Mouse (Mus musculus): ENCODE measurements around the gene Tmem184a.

Tmem184a gene

DNA sequence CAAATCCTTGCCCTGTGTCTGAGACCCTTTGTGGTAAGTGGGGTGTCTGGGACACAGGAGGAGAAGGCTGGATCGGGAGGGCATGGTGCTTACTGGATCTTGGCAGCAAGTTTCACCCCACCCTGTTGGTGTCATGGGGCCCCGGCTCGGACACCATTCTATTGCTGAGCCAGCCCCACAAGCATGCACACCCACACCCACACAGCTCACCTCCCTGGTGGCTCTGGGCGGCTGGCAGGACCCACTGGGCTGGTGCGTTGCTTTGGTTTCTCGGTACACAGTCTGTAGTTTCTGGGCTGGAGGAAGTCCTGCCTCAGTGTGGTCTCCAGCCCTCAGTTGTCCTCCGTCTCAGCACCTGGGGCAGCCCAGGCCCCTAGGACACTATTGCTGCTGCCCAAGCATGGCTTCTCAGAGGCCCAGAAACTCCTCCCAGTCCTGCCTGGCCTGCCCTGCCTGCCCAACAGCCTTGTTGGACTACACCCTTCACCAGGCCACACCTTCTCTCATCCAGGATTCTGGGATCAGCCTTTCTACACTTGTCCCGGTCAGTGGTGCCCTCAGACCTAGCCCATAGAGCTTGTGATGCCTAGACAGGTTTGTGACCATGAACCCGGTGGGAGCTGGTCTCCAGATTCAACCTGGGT is at the start of gene Tmem184a:
Gene Tmem184a (minus strand): TSS at position 380 of the 644 bp plus-strand sequence.
- no peak for DNase-seq (ENCODE audit: low spot score in 2 of 2)

DNA sequence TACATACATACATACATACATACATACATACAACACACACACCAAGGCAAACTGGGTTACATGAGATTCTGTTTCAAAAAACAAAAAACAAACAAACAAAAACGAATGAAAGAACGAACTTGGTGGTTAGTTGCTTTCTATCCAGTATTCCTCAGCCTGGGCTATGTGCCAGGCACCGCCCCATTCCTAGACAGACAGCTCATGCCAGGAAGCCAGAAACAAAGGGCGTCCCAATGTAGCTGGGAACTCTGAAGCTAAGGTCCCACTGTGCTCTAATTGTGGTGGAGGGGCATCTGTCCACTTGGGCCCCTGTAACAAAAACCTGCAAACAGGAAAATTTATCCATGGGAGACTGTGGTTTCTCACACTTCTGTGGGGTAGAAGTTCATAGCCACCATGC is 43.0 kb upstream of the Tmem184a start:
- peak in 1 of 2 experiments; percentile 47 for DNase-seq (ENCODE audit: low spot score in 2 of 2)

DNA sequence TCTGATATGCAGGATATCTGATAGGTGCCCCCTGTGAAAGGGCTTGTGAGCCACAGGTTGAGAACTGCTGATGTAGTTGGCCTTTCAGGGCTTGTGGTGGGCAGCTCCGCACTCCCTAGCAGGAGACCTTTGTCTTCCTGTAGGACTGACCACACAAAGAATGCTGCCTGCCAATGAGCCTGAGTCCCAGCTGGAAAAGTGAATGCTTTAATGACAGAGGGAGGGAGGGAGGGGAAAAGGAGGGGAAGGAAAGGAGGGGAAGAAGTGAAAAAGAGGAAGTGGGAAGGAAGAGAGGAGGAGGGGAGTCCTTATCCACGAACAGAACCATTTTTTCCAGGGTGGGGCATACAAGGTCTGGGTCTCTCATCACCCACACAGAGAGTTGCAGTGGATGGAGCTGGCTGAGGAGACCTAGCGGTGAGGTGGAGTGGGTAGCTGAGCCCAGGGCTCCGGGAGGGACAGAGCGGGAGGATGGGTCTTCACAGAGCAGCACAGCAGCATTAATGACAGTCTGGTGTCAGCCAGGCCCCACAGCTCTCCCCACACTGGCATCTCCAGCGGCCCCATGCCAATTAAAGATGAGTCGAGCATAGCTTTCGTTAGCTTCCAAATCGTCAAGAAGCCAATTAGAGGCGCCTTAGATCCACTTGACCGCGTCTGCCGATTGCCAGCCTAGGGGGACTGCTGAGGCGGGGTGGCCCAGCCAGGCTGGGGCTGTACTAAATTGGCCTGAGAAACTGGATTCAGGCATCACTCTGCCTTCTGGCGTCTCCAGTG is 40.8 kb upstream of the Tmem184a start:
- no peak for DNase-seq (ENCODE audit: low spot score in 2 of 2)

DNA sequence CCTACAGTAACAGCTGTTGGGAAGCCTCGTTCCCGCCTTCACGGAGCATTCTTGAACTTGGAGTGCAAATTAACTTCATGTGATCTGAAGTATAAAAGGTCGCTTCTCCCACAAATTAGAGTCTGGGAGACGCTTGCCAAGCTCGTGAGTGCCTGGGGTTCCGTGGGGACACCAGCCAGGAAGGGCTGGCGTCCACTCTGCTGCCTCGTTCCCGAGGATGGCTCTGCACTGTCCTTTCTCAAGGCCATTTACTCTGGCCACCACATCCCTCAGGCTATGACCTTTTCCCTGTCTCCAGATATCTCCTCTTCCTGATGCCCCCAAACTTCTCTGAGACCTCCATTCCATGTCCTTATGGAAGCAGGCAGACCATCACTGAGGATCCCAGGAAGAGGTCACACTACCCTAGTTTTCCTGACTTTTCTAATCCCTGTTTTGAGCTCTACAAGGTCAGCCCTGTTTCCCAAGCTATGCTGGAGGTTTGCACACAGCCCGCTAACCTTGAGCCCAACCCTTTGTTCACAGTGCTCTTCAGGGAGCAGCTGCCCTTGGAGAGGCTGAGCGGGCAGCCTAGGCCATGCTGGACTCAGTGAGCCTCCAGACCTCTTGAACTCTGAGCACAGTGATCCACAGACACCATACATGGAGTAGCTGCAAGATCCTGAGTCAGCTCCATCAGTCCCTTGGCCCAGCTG is 30.1 kb upstream of the Tmem184a start:
- DNase-seq (ENCODE audit: low spot score in 2 of 2) = no peak

DNA sequence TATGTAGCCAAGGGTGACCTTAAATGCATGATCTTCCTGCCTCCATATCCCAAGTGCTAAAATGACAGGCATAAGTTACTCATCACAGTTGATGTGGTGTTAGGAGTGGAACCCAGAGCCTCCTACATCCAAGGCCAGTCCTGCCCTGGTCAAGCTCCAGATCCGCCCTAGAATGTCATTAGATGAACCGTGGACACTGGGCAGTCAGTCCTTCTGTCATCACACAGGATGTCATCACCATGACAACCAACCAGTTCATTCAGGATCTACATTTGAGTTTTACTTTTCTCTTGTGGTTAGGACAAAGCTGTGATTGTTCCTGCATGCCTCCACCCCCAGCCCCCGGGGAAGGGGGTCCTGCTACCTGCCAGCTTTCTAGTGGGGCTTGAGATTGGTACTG is 19.4 kb upstream of the Tmem184a start:
- no peak for DNase-seq (ENCODE audit: low spot score in 2 of 2)

DNA sequence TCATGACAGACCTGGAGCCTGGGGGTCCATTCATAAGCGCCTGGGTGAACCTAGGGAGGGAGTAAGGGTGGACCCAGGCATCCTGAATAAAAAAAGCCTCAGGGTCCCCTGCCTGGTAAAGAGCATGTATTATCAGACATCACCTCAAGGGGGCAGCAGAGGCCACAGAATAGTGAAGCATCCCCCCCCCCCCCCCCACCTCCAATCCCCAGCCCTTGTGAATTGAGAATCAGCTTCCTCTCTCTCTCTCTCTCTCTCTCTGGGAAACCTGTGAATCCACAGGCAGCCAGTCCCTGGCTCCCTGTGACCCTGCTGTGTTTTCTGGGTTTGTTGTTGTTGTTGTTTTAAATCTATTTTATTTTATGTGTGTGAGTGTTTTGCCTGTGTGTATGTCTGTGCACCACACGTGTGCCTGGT is 18.8 kb upstream of the Tmem184a start:
- peak; percentile 43 to 50 for DNase-seq (ENCODE audit: low spot score in 2 of 2)

DNA sequence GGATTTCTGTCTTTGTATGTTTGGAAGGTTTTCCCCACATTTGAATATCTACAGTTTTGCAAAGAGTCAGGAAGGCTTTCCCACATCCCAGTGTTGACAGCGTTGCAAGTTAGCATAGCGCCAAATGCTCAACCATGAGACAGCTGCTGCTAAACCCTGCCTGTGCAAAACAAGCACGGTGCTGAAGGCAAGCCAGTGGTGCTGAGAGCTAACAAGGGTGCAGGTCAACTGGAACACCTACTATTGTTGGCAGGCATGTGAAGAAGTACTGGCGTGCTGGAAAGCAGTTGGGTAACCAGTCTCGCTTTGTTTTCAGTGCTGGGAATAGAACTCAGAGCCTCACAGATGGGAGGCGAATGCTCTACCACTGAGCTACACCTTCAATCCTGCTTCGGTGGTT is 16.0 kb upstream of the Tmem184a start:
- DNase-seq (ENCODE audit: low spot score in 2 of 2) = no peak

DNA sequence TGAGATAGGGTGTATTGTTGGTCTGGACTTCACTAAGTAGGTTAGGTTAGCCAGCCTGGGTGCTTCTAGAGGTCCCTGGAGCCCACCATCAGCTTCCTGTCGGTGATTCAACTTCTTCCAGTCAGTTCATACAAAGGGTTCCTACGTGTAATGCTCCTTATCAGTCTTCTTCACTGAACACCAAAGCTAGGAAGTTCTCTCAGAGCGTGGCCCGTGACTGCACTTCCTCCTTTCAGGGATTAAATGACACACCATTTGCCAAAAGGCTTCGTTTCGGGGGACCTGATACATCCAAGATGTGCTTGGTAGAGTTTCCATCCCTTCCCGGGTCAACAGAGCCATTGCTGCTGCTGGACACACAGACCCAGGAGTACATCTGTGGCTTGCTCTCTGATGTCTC is 12.4 kb upstream of the Tmem184a start:
- no peak for DNase-seq (ENCODE audit: low spot score in 2 of 2)

DNA sequence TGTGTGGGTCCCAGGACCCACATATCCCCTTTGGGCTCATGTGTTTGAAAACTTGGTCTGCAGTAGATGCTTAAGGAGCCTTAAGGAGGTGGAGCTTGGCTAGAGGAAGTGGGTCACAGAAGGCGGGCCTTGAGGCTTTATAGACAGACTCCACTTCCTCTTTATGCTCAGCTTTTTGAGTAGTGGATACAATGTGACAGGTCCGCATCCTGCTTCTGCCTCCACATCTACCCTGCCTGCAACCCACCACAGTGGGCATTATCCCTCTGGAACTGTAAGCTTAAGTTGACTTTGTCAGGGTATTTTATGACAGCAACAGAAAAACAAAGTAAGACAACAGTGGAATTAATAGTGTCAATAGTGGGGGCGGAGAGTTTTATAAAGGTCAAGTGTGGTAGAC is 11.0 kb upstream of the Tmem184a start:
- no peak for DNase-seq (ENCODE audit: low spot score in 2 of 2)

DNA sequence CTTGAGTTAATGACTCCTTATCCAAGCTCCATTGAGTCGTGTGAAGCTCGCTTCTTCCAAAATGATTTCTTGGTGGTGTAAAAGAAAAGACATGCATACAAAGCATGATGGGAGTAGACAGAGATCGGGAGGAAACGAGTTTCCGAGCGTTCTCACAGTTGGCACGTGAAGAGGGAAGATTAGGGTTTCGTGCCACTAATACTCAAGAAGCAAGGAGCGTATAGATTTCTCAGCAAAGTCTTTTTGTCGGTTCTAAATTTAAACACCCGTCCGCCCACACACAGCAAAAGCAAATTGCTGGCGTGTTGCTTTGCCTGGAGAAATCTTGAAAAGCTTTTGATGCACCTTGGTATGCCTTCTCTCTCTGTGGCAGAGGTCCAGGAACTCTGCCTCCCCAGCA is 9.7 kb upstream of the Tmem184a start:
- no peak for DNase-seq (ENCODE audit: low spot score in 2 of 2)

DNA sequence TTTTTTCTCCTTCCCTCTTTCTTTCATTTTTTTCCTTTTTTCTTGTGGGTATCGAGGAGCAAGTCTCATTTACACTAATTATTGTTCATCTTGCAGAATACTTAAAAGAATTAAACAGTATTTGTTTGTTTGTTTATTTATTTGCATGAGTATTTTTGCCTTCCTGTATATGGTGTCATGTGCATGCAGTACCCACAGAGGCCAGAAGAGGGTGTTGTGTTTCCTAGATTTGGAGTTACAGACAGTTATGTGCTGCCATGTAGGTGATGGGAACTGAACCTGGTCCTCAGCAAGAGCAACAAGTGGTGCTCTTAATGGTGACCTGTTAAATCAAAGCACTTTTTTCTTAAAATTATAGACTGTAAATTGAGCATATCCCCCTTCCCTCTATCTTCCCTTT is 7.9 kb upstream of the Tmem184a start:
- no peak for DNase-seq (ENCODE audit: low spot score in 2 of 2)

DNA sequence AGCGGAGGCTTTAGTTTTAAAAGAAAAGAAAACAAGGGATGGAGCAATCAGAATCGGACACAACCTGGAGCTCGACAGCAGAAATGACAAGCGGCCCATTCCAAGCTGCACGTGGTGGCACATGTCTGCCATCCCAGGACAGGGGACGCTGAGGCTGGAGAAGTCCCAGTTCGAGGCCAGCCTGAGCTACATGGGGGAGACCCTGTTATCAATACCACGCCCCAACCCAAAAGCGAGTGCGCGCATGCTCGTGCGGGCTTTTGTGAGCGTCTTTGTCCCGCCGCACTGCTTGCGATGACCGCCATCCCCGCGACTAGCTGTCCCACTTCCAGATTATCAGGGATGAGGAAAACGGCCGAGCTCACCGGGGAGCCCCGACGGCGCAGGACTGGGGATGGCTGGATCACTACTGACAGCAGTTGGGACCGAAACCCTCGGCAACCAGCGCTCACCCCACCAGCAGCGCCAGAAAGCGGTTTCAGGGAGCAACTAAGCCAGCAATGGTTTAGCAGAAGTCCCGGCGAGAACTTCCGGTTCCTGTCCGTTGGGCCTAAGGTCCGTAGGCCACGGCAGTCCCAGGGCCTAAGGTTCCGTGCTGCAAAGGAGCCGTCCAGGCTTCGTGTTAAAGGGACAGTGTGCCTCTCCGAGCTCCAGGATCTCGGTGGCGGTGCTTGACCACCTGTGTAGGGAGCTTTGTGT is 6.8 kb upstream of the Tmem184a start, which contains the start of the genes Gm26938 and Psmg3:
Gene Gm26938 (minus strand): TSS at position 51 of the 699 bp plus-strand sequence.
Gene Psmg3 (minus strand): TSS at position 529 of the 699 bp plus-strand sequence.
- DNase-seq (ENCODE audit: low spot score in 2 of 2) = peak; percentile 72 to 88

DNA sequence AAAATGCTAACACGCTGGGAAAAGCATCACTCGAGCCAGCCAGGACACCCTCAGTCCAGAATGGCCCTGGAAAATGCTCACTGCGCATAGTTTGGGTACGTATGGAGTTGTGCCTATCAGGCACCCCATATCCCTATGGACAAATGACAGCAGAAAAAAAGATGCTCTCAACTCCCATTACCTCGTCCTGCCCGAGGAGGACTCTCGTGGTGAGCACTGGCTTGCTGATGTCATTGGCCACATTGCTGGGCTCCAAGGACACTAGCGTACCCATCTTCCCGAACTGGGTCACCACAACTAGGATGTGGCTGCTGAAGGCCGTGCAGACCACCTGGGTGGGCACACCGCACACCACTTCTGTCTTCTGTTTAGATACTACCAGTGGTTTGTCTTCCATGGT is 6.2 kb upstream of the Tmem184a start:
- DNase-seq (ENCODE audit: low spot score in 2 of 2) = no peak

DNA sequence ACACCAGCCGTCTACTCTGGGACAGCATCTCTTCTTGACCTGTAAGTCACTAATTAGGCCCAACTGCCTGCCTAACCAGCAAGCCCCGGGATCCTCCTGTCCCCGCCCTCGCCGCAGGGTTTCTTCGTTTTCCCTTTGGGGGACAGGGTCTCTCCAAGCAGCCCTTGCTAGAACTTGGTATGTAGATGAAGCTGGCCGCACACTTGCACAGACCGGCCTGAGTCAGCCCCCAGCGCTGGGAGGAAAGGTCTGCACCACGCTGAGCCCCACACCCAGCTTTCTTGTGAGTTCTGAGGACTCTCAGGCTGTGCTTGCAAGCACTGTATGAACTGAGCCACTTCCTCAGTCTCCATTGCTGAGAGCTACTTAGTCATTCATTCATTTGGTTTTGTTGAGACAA is 4.8 kb upstream of the Tmem184a start:
- DNase-seq (ENCODE audit: low spot score in 2 of 2) = no peak

DNA sequence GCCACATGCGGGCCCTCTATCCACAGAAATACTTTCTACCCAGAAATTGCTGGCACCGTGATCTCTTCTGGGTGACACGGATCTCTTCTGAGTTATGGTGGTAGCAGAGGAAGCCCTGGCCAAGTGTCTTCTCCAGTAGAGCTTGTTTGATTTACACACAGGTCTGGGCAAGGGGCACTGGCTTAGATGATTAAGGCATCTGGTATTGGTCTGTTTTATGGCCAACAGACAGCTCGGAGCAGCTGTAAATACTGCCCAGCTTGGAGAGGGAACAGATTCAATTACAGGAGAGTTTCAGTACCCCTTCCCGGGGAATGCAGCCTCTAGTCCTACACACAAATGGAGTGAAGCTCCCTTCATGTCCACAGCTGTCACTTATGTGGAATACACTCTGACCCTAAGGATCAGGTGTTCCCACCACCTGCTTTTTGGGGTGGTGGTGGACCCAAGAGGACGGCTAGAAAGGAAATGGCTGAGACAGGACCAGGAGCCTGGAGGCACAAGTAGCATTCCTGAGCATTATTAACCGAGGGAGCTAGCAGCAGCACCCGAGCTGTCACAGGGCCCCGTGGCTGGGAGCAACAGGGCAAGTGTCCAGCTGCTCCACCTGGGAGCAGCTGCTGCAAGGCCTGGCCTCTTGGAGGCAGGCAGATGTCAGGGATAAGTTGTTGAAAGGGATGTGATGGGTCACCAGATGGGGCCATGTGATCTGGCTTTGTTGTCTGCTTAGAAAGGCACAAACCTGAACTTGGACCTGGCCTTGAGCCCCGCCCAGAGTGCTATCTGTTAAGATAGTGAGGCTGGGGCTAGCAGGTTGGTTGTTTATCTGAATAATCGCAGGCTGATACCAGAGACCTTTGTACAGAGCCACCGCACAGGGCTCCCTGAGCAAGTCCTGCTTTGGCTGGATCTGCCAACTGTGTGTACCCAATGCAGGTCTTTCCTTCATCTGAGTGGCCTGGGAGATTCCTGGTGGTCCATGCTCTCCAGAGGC is 2.0 kb upstream of the Tmem184a start:
- no peak for DNase-seq (ENCODE audit: low spot score in 2 of 2)

DNA sequence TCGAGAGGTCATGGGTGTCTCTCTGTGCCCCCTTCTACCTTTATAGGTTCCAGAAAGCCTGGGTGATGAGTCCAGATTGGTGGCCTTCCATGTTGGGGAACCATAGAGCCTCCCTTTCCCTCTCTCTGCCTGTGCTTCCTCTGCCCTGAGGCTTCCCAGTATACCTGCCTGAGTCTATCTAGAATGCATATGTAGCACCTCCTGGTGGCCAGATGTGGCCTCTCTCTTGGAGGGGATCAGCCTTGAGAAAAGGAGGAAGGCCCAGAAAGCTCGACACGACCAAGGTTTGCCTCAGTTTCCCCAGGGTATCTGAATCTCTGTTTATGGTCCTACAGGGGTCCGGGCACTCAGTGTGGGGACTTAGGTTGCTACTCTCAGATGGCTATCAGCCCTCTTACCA is 916 bp downstream of the Tmem184a start:
- no peak for DNase-seq (ENCODE audit: low spot score in 2 of 2)

DNA sequence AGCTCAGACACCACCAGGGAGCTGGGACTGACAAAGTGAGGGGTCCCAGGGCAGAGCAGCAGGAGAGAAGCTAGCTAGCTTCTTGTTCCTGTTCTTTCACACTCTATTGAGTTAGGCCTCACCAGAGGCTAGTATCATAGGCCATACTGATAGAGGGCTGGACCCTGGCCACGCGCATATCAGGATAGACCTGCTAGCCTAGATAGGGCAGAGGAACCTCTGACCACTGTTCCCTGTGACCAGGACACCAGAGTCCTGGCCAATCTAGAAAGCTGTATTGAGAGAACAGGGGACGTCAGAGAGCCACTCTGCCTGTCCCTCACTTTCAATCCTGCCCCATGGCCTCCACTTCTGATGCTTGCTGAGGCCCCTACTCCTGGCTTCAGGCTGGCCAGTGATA is 1.7 kb downstream of the Tmem184a start:
- DNase-seq (ENCODE audit: low spot score in 2 of 2) = no peak

DNA sequence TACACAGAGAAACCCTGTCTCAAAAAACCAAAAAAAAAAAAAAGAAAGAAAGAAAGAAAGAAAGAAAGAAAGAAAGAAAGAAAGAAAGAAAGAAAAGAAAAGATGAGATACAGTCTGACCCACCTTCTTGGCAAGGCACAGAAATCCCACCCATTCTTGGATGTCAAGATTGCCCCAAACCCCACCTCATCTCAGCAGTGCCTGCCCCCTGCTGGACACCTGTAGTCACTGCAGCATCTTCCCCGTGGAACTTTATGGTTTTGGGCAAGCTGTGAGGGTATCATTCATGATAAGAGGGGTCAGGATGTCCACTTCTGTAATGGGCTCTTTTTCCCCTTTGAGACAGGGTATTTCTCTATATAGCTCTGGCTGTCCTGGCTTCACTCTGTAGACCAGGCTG is 2.4 kb downstream of the Tmem184a start:
- DNase-seq (ENCODE audit: low spot score in 2 of 2) = no peak

DNA sequence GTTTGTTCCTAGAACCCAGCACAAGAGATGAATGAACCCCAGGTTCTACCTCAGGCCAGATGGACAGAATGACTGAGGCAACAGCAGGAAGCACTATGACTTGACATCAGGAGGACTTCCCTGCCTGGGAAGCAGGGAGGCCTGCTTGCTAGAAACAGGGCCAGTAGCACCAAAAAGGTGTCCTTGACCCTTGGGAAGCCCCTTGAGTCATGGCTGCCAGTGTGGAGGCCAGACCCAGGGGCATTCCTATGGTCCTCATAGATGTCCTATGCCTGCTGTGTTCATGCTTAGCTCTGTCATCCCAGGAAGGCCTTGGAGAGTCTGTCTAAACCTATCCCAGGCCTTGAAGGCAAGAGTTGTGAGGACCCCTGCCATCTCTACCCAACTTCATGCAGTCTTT is 3.3 kb downstream of the Tmem184a start:
- DNase-seq (ENCODE audit: low spot score in 2 of 2) = no peak

DNA sequence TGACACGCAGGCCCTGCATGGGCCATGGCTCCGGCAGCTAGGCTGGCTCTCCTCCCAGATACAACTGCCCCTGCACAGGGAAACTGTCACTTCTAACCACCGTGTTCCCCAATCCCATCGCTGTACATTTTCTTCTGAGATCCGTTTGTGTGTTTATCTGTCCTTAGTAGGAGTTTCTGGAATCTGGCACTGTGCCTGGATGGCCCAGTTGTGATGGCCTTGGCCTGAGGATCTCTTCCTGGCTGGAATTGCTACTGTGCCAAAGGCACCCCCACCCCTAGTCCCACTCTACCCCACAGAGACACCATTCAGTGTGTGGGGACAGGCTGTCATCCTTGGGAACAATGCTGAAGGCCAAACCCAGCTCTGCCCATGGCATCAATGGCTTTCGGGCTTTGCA is 3.8 kb downstream of the Tmem184a start:
- no peak for DNase-seq (ENCODE audit: low spot score in 2 of 2)

DNA sequence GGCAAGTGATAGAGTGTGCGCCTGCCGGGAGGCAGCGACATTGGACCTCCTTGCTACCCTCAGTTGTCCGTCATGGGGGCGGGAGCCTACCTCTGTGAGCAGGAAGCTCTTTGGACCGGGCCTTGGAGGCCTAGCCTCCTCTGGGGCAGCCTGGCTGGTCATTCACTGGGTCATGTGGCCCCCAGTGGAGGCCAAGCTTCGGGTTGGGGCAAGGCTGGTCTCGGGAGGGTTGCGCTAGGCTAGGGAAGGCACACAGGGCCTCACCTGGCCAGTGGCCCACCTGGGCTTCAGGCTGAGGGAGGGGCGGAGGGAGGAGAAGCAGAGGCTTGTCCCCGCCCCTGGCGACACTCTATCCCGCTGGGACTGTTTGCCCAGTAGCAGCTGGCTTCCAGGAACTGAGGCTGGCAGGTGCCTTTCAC is 5.7 kb downstream of the Tmem184a start:
- DNase-seq (ENCODE audit: low spot score in 2 of 2) = no peak
